Mouse (Mus musculus) CH12.LX (cell line): ENCODE data around the gene Nrxn3.

Source experiments
- CHD1 ChIP-seq: IDR thresholded peaks from 2 replicates; pipeline ENCODE4 v1.6.1; 2012; ENCODE audit warnings: low read depth, low read length, improper control_type of control experiment, inconsistent platforms
- CTCF ChIP-seq, 2 experiments: IDR thresholded peaks in 1 of 2; conservative IDR thresholded peaks in 1 of 2; 2 replicates each; pipeline ENCODE4 v1.5.1; 2011 to 2012; ENCODE audit warnings: low read depth in 2 of 2, low read length in 2 of 2, improper control_type of control experiment in 1 of 2, inconsistent platforms in 1 of 2, mild to moderate bottlenecking in 1 of 2, moderate library complexity in 1 of 2
- E2F4 ChIP-seq: IDR thresholded peaks from 2 replicates; pipeline ENCODE4 v1.6.1; 2011; ENCODE audit warnings: low read depth, low read length, improper control_type of control experiment; ENCODE audit not compliant: insufficient replicate concordance
- EP300 ChIP-seq: IDR thresholded peaks from 2 replicates; pipeline ENCODE4 v1.6.1; 2011; ENCODE audit warnings: low read length, improper control_type of control experiment
- KAT2A ChIP-seq: IDR thresholded peaks from 2 replicates; pipeline ENCODE4 v1.6.1; 2012; ENCODE audit warnings: low read length, improper control_type of control experiment, inconsistent platforms; ENCODE audit not compliant: insufficient replicate concordance
- POLR2A ChIP-seq: IDR thresholded peaks from 2 replicates; pipeline ENCODE4 v1.6.1; 2011; ENCODE audit warnings: low read depth, mild to moderate bottlenecking, improper control_type of control experiment, low read length
- RAD21 ChIP-seq: IDR thresholded peaks from 2 replicates; pipeline ENCODE4 v1.6.1; 2011; ENCODE audit warnings: low read depth, mild to moderate bottlenecking, low read length, improper control_type of control experiment, moderate library complexity
- SIN3A ChIP-seq: IDR thresholded peaks from 2 replicates; pipeline ENCODE4 v1.6.1; 2012; ENCODE audit warnings: low read length, improper control_type of control experiment, inconsistent platforms
- TCF12 ChIP-seq: IDR thresholded peaks from 2 replicates; pipeline ENCODE4 v1.6.1; 2014; ENCODE audit warnings: low read depth, mild to moderate bottlenecking, inconsistent platforms, low read length, improper control_type of control experiment
- ZNF384 ChIP-seq: IDR thresholded peaks from 2 replicates; pipeline ENCODE4 v1.6.1; 2012; ENCODE audit warnings: low read depth, low read length, improper control_type of control experiment, inconsistent platforms

- TF ChIP-seq E2F4: no peak
- no peak for TF ChIP-seq CTCF (conservative IDR thresholded peaks at IDR 0.05 in 1 of 2, IDR thresholded peaks at IDR 0.05 in 1 of 2; ENCODE audit: low read depth in 2 of 2, low read length in 2 of 2)
- no peak for TF ChIP-seq POLR2A
- TF ChIP-seq TCF12: no peak
- TF ChIP-seq EP300: no peak
- TF ChIP-seq CHD1: no peak
- no peak for TF ChIP-seq KAT2A
- no peak for TF ChIP-seq RAD21
- no peak for TF ChIP-seq SIN3A
- TF ChIP-seq ZNF384: no peak
Measured at GRCm38 (mm10) chr12:88830851-88831250, 108.2 kb downstream of the Nrxn3 start.
